Mouse (Mus musculus) ES-Bruce4 (cell line): ENCODE results near the gene Gm14406. TPM values are rescaled to one million over a fixed set of nuclear protein-coding genes. Genes with fewer than 3 reads are reported as not detected.

Experiments
- H3K27ac ChIP-seq: 2 replicates; pipeline ENCODE4 v1.5.1; 2012; ENCODE audit warnings: low read length, inconsistent platforms; ENCODE audit not compliant: insufficient read depth
- H3K27me3 ChIP-seq: 2 replicates; pipeline ENCODE4 v1.6.1; 2012; ENCODE audit warnings: mild to moderate bottlenecking, low read length, inconsistent platforms; ENCODE audit not compliant: control insufficient read depth, poor library complexity, insufficient read depth, severe bottlenecking
- H3K36me3 ChIP-seq: 2 replicates; pipeline ENCODE4 v1.6.1; 2012; ENCODE audit warnings: inconsistent platforms, mild to moderate bottlenecking, low read length, moderate library complexity; ENCODE audit not compliant: control insufficient read depth, poor library complexity, insufficient read depth, severe bottlenecking
- H3K4me1 ChIP-seq: one replicate; pipeline ENCODE4 v1.8.1; 2011; ENCODE audit warnings: low read length; ENCODE audit not compliant: control insufficient read depth, insufficient read depth
- H3K4me3 ChIP-seq: 2 replicates; pipeline ENCODE4 v1.5.1; 2011; ENCODE audit warnings: low read depth, mild to moderate bottlenecking, low read length
- H3K9ac ChIP-seq: 2 replicates; pipeline ENCODE4 v1.6.1; 2012; ENCODE audit warnings: low read depth, mild to moderate bottlenecking, inconsistent platforms; ENCODE audit not compliant: poor library complexity, severe bottlenecking
- H3K9me3 ChIP-seq: replicated peaks from 2 replicates; pipeline ENCODE4 v1.6.1; 2012; ENCODE audit warnings: mild to moderate bottlenecking, low read length, inconsistent platforms; ENCODE audit not compliant: control insufficient read depth, poor library complexity, insufficient read depth, severe bottlenecking
- CTCF ChIP-seq: IDR thresholded peaks from one replicate; pipeline ENCODE4 v1.8.1; 2011; ENCODE audit warnings: low read depth, low read length
- EP300 ChIP-seq: IDR thresholded peaks from 2 replicates; pipeline ENCODE4 v1.6.1; 2011; ENCODE audit warnings: low read depth, low read length; ENCODE audit not compliant: insufficient read depth
- POLR2A ChIP-seq: IDR thresholded peaks from one replicate; pipeline ENCODE4 v1.8.1; 2011; ENCODE audit warnings: low read length; ENCODE audit not compliant: insufficient read depth
- polyA plus RNA-seq: library from polyadenylated mRNA; stranded (reverse); fragments of >200 nt; gene quantifications from 2 replicates; pipeline ENCODE4 v1.2.4, GENCODE M21; 2011; ENCODE audit warnings: low read depth; ENCODE audit not compliant: missing spikeins, insufficient read depth, insufficient read length

Gm14406 gene
- polyA plus RNA-seq, 1 experiment = 12.6 TPM

DNA sequence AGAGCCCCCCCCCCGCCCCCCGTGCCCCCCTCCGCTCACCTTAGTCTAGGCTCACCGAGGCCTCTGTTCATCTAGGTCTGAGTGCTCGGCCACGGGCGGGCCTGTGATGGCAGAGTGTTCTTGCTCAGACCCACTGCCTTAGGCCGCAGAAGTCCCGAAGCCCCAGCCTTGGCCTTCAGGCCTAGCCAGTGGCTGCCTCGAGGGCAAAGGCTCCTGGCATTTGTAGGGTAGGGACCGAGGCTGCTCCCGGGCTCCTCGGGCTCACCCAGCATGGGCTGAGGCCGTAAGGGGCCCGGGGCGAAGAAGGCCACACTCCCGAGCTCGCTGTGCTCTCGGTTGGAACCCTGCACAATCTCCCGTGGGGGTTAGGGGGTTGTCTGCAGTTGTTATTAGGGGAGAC is 54.9 kb downstream of the Gm14406 start:
- Histone ChIP-seq H3K4me1 (no peaks in the 10 kb centered on the region), H3K27me3 (no peaks in the 10 kb centered on the region), H3K9me3 (peaks cover 29% of the 10 kb centered on the region), H3K4me3 (no peak overlapping the region), H3K27ac (no peak overlapping the region), H3K36me3 (no peaks in the 10 kb centered on the region), H3K9ac (no peak overlapping the region)
- TF ChIP-seq POLR2A (no peak), EP300 (no peak), CTCF (no peak)

DNA sequence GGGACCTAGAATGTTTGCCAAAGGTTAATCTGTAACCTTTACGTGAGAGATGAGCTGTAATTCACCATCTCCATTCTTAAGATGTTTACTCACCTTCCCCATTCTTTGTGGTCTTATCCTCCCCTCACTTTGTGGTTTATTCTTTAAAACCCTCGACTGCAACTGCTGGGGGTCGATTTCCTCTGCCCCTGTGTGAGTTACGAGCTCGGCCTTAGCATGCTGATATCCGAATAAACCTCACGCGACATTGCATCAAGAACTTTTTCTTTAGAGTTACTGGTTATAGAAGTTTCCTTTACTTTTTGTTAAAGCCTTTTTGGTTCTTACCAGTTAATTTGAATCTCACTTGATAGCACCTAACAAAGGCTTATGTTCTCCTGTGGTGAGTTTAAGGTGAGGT is 58.0 kb downstream of the Gm14406 start:
- no peaks in the 10 kb centered on the region for H3K27me3 ChIP-seq
- H3K4me3 ChIP-seq = no peak overlapping the region
- H3K9me3 ChIP-seq = peaks cover 37% of the 10 kb centered on the region
- TF ChIP-seq POLR2A = no peak
- no peak for TF ChIP-seq EP300
- TF ChIP-seq CTCF = no peak
- no peak overlapping the region for H3K9ac ChIP-seq
- no peaks in the 10 kb centered on the region for H3K4me1 ChIP-seq
- no peak overlapping the region for H3K27ac ChIP-seq
- no peaks in the 10 kb centered on the region for H3K36me3 ChIP-seq

Other genes with a start within 250 kb of the Gm14406 start
- gene Gm14418, start 179.9 kb downstream of the Gm14406 start, polyA plus RNA-seq = 21.1 and 30.7 TPM in 2 replicates
- 8.4 and 14.7 TPM in 2 replicates for gene Zfp970, start 113.5 kb downstream of the Gm14406 start, polyA plus RNA-seq
- gene Gm14403, start 80.0 kb downstream of the Gm14406 start, polyA plus RNA-seq = 9.9 and 11.0 TPM in 2 replicates
- gene Gm14322, start 181.1 kb upstream of the Gm14406 start, polyA plus RNA-seq = 16.9 and 22.0 TPM in 2 replicates